Mouse (Mus musculus) stomach, postnatal 0 days (tissue): ENCODE results near the gene C1qtnf6. TPM values are rescaled to one million over a fixed set of nuclear protein-coding genes. Genes with fewer than 3 reads are reported as not detected.

Source experiments
- ATAC-seq: fragments of 200-750 bp; cut with Nextera tagmentation; 2 replicates; pipeline ENCODE4 v1.8.0; 2017; ENCODE audit not compliant: low FRiP score, low TSS enrichment
- DNase-seq: peaks from one replicate; pipeline ENCODE4 v3.0.0-alpha.2; 2016; ENCODE audit warnings: low spot score
- H3K27ac ChIP-seq: fragments of 300-500 bp; sonication (generic); replicated peaks from 2 replicates; pipeline ENCODE4 v1.5.1; 2014; ENCODE audit warnings: mild to moderate bottlenecking, control low read depth
- H3K27me3 ChIP-seq: fragments of 300-500 bp; sonication (generic); 2 replicates; pipeline ENCODE4 v1.6.1; 2014; ENCODE audit warnings: low read length; ENCODE audit not compliant: control insufficient read depth, insufficient read depth
- H3K36me3 ChIP-seq: fragments of 300-500 bp; sonication (generic); 2 replicates; pipeline ENCODE4 v1.6.1; 2014; ENCODE audit warnings: low read length, mixed read lengths; ENCODE audit not compliant: control insufficient read depth, insufficient read depth
- H3K4me1 ChIP-seq: fragments of 300-500 bp; sonication (generic); replicated peaks from 2 replicates; pipeline ENCODE4 v1.6.1; 2014; ENCODE audit warnings: antibody characterized with exemption; ENCODE audit not compliant: control insufficient read depth, insufficient read depth
- H3K4me2 ChIP-seq: fragments of 300-500 bp; sonication (generic); replicated peaks from 2 replicates; pipeline ENCODE4 v1.6.1; 2014; ENCODE audit warnings: low read depth, mild to moderate bottlenecking, control low read depth, moderate library complexity
- H3K4me3 ChIP-seq: fragments of 300-500 bp; sonication (generic); 2 replicates; pipeline ENCODE4 v1.5.1; 2014; ENCODE audit warnings: low read depth, low read length, control low read depth
- H3K9ac ChIP-seq: fragments of 300-500 bp; sonication (generic); 2 replicates; pipeline ENCODE4 v1.6.1; 2014; ENCODE audit warnings: mild to moderate bottlenecking, low read length, control low read depth, mixed read lengths
- H3K9me3 ChIP-seq: fragments of 300-500 bp; sonication (generic); 2 replicates; pipeline ENCODE4 v1.6.1; 2016; ENCODE audit warnings: low read length; ENCODE audit not compliant: control insufficient read depth
- CTCF ChIP-seq: IDR thresholded peaks from 2 replicates; pipeline ENCODE4 v1.5.1; 2016; ENCODE audit warnings: antibody characterized with exemption, low read depth, mild to moderate bottlenecking, moderate library complexity
- EP300 ChIP-seq: optimal IDR thresholded peaks from 2 replicates; pipeline ENCODE3; 2016; ENCODE audit warnings: antibody characterized with exemption
- WGBS: fragments of 180-500 bp; shearing (Covaris S2); extraction: QIAGEN DNeasy Blood & Tissue Kit; methylation state at CpG from one replicate; pipeline ENCODE4 v1.1.7; 2014; 5-methylcytosine and 5-hydroxymethylcytosine counted together
- polyA plus RNA-seq: library from polyadenylated mRNA; unstranded; fragments of >200 nt; fragmentation: Nextera tagmentation; extraction: Ambion mirVana; gene quantifications from 2 replicates; pipeline ENCODE4 v1.2.1, GENCODE M21; 2015

C1qtnf6 gene
- polyA plus RNA-seq, 1 experiment from 2014 or later: 20.2 TPM

DNA sequence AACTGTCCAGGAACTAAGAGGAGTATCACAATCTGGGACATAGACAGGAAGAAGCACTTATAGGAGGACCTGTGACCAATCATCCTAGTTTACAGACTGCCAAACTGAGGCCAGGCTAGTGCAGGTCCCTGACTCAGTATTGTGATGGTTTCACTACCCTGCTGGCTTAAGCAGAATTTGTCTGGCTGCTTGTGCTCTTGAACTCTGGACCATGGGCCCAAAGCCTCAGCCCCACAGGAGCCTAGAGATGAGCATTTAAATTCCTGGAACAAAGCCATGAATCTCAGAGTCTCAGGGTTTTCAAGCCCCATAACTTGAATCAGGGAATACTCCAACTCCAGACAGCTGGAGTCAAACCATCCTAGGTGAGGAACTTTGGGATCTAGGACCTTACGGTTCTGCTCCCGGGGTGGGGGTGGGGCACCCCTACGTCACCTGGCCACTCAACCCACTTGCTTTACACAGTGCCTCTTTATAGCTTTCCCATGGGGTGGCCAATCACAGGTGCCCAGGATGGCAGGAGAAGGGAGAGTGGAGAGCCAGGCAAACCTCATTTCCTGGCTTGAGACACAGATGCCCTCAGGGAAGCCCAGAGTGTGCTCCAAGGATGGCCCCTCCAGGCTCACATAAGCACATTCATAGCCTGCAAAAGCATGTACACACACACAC is 11.0 kb upstream of the C1qtnf6 start:
- Histone ChIP-seq H3K4me2 (no peak overlapping the region), H3K36me3 (no peaks in the 10 kb centered on the region), H3K9ac (no peak overlapping the region), H3K9me3 (no peaks in the 10 kb centered on the region), H3K27ac (no peak overlapping the region), H3K4me1 (no peaks in the 10 kb centered on the region), H3K27me3 (no peaks in the 10 kb centered on the region), H3K4me3 (no peak overlapping the region)
- WGBS: 79% methylated on average over 3 of the region's 3 CpGs
- TF ChIP-seq CTCF (no peak), EP300 (no peak)
- DNase-seq: no peak
- no peak for ATAC-seq

DNA sequence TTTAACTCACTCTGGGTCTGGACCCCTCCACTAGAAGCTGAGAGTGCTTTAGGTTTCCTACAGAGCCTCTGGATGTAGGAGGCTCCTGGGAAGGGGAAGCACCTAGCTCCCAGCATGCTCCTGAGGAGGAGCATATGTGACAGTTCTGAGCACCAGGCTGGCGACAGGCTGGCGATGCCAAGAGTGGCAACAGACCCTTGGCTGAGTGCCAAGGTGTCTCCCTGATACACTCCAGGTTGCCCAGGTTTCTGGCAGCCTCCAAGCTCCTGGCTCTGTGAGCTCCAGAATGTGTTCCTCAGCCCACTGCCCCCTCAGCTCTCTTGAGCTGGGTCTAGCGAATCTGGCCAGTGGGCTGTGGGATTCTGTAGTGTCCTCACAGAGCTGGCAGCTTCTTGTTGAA is 10.4 kb upstream of the C1qtnf6 start:
- ATAC-seq (0 out of 2 replicates have a peak, but pooled peaks have one; percentile 18), DNase-seq (no peak)
- H3K27ac ChIP-seq: no peak overlapping the region
- H3K27me3 ChIP-seq: no peaks in the 10 kb centered on the region
- TF ChIP-seq CTCF (no peak), EP300 (no peak)
- H3K9ac ChIP-seq: no peak overlapping the region
- 33% methylated on average over 3 of the region's 3 CpGs for WGBS
- H3K4me2 ChIP-seq: no peak overlapping the region
- H3K9me3 ChIP-seq: no peaks in the 10 kb centered on the region
- no peaks in the 10 kb centered on the region for H3K36me3 ChIP-seq
- no peaks in the 10 kb centered on the region for H3K4me1 ChIP-seq
- no peak overlapping the region for H3K4me3 ChIP-seq

DNA sequence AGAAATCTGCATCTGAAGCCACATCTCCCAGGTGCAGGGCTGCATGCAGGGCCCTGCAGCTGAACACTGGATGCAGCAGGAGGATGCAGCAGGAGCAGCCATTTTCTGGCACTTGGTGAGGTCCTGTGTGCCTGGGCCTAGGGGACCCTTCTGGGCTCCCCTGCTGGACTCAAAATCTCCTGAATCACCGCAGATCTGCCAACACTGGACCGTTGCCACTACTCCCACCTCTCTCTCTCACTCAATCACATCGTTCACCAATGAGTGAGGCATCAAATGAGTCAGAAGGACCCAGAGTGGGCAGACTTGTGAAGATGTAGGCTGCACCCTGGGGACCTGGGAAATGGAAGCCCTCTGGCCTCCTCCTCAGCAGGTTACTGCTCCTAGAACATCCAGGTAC is 9.8 kb upstream of the C1qtnf6 start:
- 74% methylated on average over 3 of the region's 3 CpGs for WGBS
- no peak overlapping the region for H3K4me2 ChIP-seq
- H3K36me3 ChIP-seq: no peaks in the 10 kb centered on the region
- H3K9me3 ChIP-seq: no peaks in the 10 kb centered on the region
- H3K9ac ChIP-seq: no peak overlapping the region
- ATAC-seq (no peak), DNase-seq (no peak)
- TF ChIP-seq CTCF: no peak
- no peak for TF ChIP-seq EP300
- no peaks in the 10 kb centered on the region for H3K27me3 ChIP-seq
- no peaks in the 10 kb centered on the region for H3K4me1 ChIP-seq
- no peak overlapping the region for H3K4me3 ChIP-seq
- no peak overlapping the region for H3K27ac ChIP-seq

DNA sequence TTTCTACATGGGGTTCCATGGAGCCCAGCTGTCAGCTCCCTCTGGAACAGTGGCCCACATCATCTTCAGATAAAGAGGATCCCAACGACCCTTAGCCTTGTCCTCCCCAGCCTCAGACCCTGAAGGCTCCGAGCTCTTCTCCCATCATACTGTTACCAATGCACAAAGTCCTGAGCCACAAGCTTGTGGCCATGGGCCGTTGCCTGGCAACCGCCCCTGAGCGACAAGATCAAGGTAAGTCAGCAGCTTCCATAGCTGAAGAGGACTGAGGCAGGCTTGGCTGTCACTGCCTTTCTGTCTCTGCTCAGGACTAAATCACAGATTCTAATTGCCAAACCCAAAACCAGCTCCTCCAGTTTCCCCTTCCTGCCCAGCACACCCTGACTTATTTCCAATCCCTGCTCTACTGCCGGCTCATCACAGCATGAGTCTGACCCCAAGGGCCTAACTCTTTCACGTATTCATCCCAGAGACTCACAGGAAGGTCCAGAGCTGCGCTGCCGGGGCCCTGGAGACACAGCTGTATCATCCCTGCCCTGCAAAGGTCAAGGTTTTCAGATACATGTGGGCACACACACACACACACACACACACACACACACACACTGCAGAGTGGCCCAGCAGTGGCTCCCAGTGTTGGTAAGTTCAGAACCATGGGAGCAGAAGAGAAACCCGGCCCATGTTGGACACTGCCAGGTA is 4.7 kb upstream of the C1qtnf6 start:
- Histone ChIP-seq H3K27me3 (no peaks in the 10 kb centered on the region), H3K4me1 (peaks cover 8% of the 10 kb centered on the region), H3K36me3 (no peaks in the 10 kb centered on the region), H3K9ac (0 out of 2 replicates have a peak overlapping the region, but pooled peaks have one; percentile 23), H3K27ac (peak overlapping the region; percentile 49), H3K4me2 (no peak overlapping the region), H3K9me3 (no peaks in the 10 kb centered on the region), H3K4me3 (no peak overlapping the region)
- no peak for DNase-seq
- WGBS: 59% methylated on average over 10 of the region's 10 CpGs
- TF ChIP-seq CTCF (no peak), EP300 (no peak)
- no peak for ATAC-seq

DNA sequence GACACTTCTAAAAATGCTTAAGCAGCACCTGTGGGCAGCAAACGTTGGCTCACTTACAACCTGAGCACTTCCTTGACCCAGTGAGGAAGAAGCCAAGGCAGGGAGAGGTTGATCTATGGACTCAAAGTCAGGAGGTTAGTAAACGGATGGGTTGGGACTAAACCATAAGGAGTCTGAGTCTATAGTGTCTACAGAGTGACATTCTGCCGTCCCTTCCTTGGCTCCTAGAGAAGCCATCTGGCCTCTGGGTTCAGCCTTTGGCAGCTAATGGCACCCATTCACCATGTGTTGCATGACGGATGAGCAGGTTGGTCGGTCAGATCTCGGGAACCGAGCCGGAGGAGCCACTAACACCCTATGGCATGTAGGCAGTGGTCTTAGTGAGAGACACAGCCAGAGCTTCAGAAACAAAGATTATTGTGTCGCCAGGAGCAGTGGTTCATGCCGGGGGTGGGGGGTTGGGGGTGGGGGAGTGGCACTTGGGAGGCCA is 2.2 kb upstream of the C1qtnf6 start:
- Histone ChIP-seq H3K27me3 (no peaks in the 10 kb centered on the region), H3K9ac (no peak overlapping the region), H3K9me3 (no peaks in the 10 kb centered on the region), H3K4me1 (peaks cover 19% of the 10 kb centered on the region), H3K4me3 (no peak overlapping the region), H3K27ac (peak overlapping the region; percentile 92), H3K4me2 (no peak overlapping the region), H3K36me3 (no peaks in the 10 kb centered on the region)
- no peak for TF ChIP-seq CTCF
- TF ChIP-seq EP300: no peak
- WGBS: 69% methylated on average over 10 of the region's 10 CpGs
- DNase-seq (no peak), ATAC-seq (no peak)
